Mouse (Mus musculus): ENCODE results near the gene Plekha1.

DNA sequence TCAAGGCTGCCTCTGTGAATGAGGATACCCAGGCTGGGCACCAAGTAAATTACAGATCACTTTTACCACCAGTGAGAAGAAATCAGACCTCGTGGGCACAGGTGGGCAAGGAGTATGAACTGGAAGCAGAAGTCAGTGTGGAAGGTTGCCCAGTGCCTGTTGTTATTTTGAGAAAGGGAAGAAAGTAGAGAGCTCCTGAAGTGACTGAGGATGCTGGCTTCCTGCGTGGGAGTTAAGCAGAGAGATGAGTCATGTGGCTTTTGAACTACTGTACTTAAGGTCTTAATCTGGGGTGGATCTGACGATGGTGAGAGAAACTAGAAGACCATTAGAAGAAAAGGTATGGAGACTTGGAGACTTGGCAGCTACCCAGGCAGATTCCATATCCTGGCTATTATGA, 20.7 kb downstream of the Plekha1 start:
- TF ChIP-seq CTCF (IDR thresholded peaks at IDR 0.05; ENCODE audit: borderline replicate concordance, insufficient read depth, low read length) (no peak), POLR2A (IDR thresholded peaks at IDR 0.05; ENCODE audit: low read depth, low read length) (no peak)

All from embryonic fibroblast, embryonic 13.5 days (primary cell).